Mouse (Mus musculus): ENCODE data around the gene Bend4. TPM values are rescaled to one million over a fixed set of nuclear protein-coding genes. Genes with fewer than 3 reads are reported as not detected.
A peak's percentile ranks its signal among the peaks of the same experiment; 100 is the strongest.

Gene Bend4
- total and polyA plus RNA-seq, 2 experiments, result 0.17 to 0.55 TPM

GRCm38 (mm10) chr5:67444217-67445050 is 16.3 kb upstream of the Bend4 start:
- H3K27me3 ChIP-seq (ENCODE audit: control insufficient read depth, insufficient read depth, low read length), result no peaks in the 10 kb centered on the region
- H3K79me2 ChIP-seq (ENCODE audit: control insufficient read depth, insufficient read depth, low read length), result no peaks in the 10 kb centered on the region
- H3K9ac ChIP-seq (ENCODE audit: low read depth, low read length), result no peak overlapping the region
- H3K36me3 ChIP-seq (ENCODE audit: control insufficient read depth, insufficient read depth, low read length), result no peaks in the 10 kb centered on the region
- DNase-seq (ENCODE audit: extremely low read depth, low read depth, low spot score), result no peak
- H3K27ac ChIP-seq (replicated peaks; ENCODE audit: insufficient read depth, low read depth, low read length), result no peak overlapping the region
- WGBS, result 52% methylated on average over 17 of the region's 17 CpGs
- no peak for TF ChIP-seq POLR2A (IDR thresholded peaks at IDR 0.05; ENCODE audit: extremely low read depth, insufficient read depth, low read length)
- TF ChIP-seq CTCF (IDR thresholded peaks at IDR 0.05; ENCODE audit: low read depth, low read length), result no peak
- H3K4me3 ChIP-seq (ENCODE audit: insufficient read depth, low read depth, low read length), result no peak overlapping the region
- peaks cover 2% of the 10 kb centered on the region; the same call in 1 of the 2 replicates for H3K4me1 ChIP-seq (ENCODE audit: control insufficient read depth, insufficient read depth, low read length)

- Histone ChIP-seq H3K27ac (replicated peaks; ENCODE audit: insufficient read depth, low read depth, low read length) (no peak overlapping the region), H3K79me2 (ENCODE audit: control insufficient read depth, insufficient read depth, low read length) (no peaks in the 10 kb centered on the region), H3K4me3 (ENCODE audit: insufficient read depth, low read depth, low read length) (no peak overlapping the region), H3K9ac (ENCODE audit: low read depth, low read length) (no peak overlapping the region), H3K4me1 (ENCODE audit: control insufficient read depth, insufficient read depth, low read length) (peaks cover 2% of the 10 kb centered on the region; the same call in 1 of the 2 replicates), H3K27me3 (ENCODE audit: control insufficient read depth, insufficient read depth, low read length) (no peaks in the 10 kb centered on the region), H3K36me3 (ENCODE audit: control insufficient read depth, insufficient read depth, low read length) (no peaks in the 10 kb centered on the region)
- TF ChIP-seq CTCF (IDR thresholded peaks at IDR 0.05; ENCODE audit: low read depth, low read length), result no peak
- TF ChIP-seq POLR2A (IDR thresholded peaks at IDR 0.05; ENCODE audit: extremely low read depth, insufficient read depth, low read length), result no peak
- WGBS, result 42% methylated on average over 6 of the region's 6 CpGs
- no peak for DNase-seq (ENCODE audit: extremely low read depth, low read depth, low spot score)
These were observed 14.8 kb upstream of the Bend4 start for GRCm38 (mm10) chr5:67442813-67443450.

GRCm38 (mm10) chr5:67440563-67440962 is 12.5 kb upstream of the Bend4 start:
- no peak for TF ChIP-seq CTCF (IDR thresholded peaks at IDR 0.05; ENCODE audit: low read depth, low read length)
- no peak for TF ChIP-seq POLR2A (IDR thresholded peaks at IDR 0.05; ENCODE audit: extremely low read depth, insufficient read depth, low read length)
- no peak for DNase-seq (ENCODE audit: extremely low read depth, low read depth, low spot score)
- WGBS, result 78% methylated on average over 8 of the region's 8 CpGs
- Histone ChIP-seq H3K4me3 (ENCODE audit: insufficient read depth, low read depth, low read length) (no peak overlapping the region), H3K79me2 (ENCODE audit: control insufficient read depth, insufficient read depth, low read length) (no peaks in the 10 kb centered on the region), H3K27me3 (ENCODE audit: control insufficient read depth, insufficient read depth, low read length) (no peaks in the 10 kb centered on the region), H3K4me1 (ENCODE audit: control insufficient read depth, insufficient read depth, low read length) (no peaks in the 10 kb centered on the region; the same call in 1 of the 2 replicates), H3K9ac (ENCODE audit: low read depth, low read length) (no peak overlapping the region), H3K27ac (replicated peaks; ENCODE audit: insufficient read depth, low read depth, low read length) (no peak overlapping the region), H3K36me3 (ENCODE audit: control insufficient read depth, insufficient read depth, low read length) (no peaks in the 10 kb centered on the region)

GRCm38 (mm10) chr5:67437403-67437802 is 9.3 kb upstream of the Bend4 start:
- H3K27ac ChIP-seq (replicated peaks; ENCODE audit: insufficient read depth, low read depth, low read length), result no peak overlapping the region
- no peak overlapping the region for H3K4me3 ChIP-seq (ENCODE audit: insufficient read depth, low read depth, low read length)
- H3K79me2 ChIP-seq (ENCODE audit: control insufficient read depth, insufficient read depth, low read length), result no peaks in the 10 kb centered on the region
- DNase-seq (ENCODE audit: extremely low read depth, low read depth, low spot score), result no peak
- H3K36me3 ChIP-seq (ENCODE audit: control insufficient read depth, insufficient read depth, low read length), result no peaks in the 10 kb centered on the region
- TF ChIP-seq CTCF (IDR thresholded peaks at IDR 0.05; ENCODE audit: low read depth, low read length), result no peak
- no peak for TF ChIP-seq POLR2A (IDR thresholded peaks at IDR 0.05; ENCODE audit: extremely low read depth, insufficient read depth, low read length)
- no peak overlapping the region for H3K9ac ChIP-seq (ENCODE audit: low read depth, low read length)
- H3K27me3 ChIP-seq (ENCODE audit: control insufficient read depth, insufficient read depth, low read length), result no peaks in the 10 kb centered on the region
- 38% methylated on average over 2 of the region's 2 CpGs for WGBS
- H3K4me1 ChIP-seq (ENCODE audit: control insufficient read depth, insufficient read depth, low read length), result no peaks in the 10 kb centered on the region

- Histone ChIP-seq H3K4me3 (ENCODE audit: insufficient read depth, low read depth, low read length) (peak overlapping the region; percentile 85), H3K27ac (replicated peaks; ENCODE audit: insufficient read depth, low read depth, low read length) (no peak overlapping the region), H3K79me2 (ENCODE audit: control insufficient read depth, insufficient read depth, low read length) (no peaks in the 10 kb centered on the region), H3K27me3 (ENCODE audit: control insufficient read depth, insufficient read depth, low read length) (peaks cover 16% of the 10 kb centered on the region), H3K4me1 (ENCODE audit: control insufficient read depth, insufficient read depth, low read length) (no peaks in the 10 kb centered on the region), H3K36me3 (ENCODE audit: control insufficient read depth, insufficient read depth, low read length) (no peaks in the 10 kb centered on the region), H3K9ac (ENCODE audit: low read depth, low read length) (peak overlapping the region; percentile 63)
- WGBS, result 4% methylated on average over 119 of the region's 121 CpGs
- DNase-seq (ENCODE audit: extremely low read depth, low read depth, low spot score), result no peak
- TF ChIP-seq POLR2A (IDR thresholded peaks at IDR 0.05; ENCODE audit: extremely low read depth, insufficient read depth, low read length) (no peak), CTCF (IDR thresholded peaks at IDR 0.05; ENCODE audit: low read depth, low read length) (no peak)
These were observed 1.4 kb downstream of the Bend4 start for GRCm38 (mm10) chr5:67426478-67427442.
